Mouse (Mus musculus) MEL (cell line): ENCODE measurements around the gene Phb. TPM values are rescaled to one million over a fixed set of nuclear protein-coding genes. Genes with fewer than 3 reads are reported as not detected.

Experiments
- DNase-seq: peaks from one replicate; pipeline ENCODE4 v3.0.0; 2011; ENCODE audit warnings: low read depth, low spot score
- H3K27ac ChIP-seq: 2 replicates; pipeline ENCODE4 v1.5.1; 2012; ENCODE audit warnings: low read depth, mild to moderate bottlenecking, control low read depth, low read length, moderate library complexity; ENCODE audit not compliant: control insufficient read depth
- H3K27me3 ChIP-seq, 2 experiments: fragments of 150-350 bp in 1 of 2; sonication (generic) in 1 of 2; 2 replicates each; pipeline ENCODE4 v1.6.1; 2012; ENCODE audit warnings: low read length in 2 of 2, mild to moderate bottlenecking in 2 of 2, improper control_type of control experiment in 1 of 2, moderate library complexity in 1 of 2; ENCODE audit not compliant: insufficient read depth in 2 of 2, control insufficient read depth in 1 of 2
- H3K36me3 ChIP-seq, 2 experiments: 2 replicates each; pipeline ENCODE4 v1.6.1; 2012 to 2014; ENCODE audit warnings: low read length in 2 of 2, improper control_type of control experiment in 1 of 2, inconsistent platforms in 1 of 2, mild to moderate bottlenecking in 1 of 2; ENCODE audit not compliant: insufficient read depth in 2 of 2, control insufficient read depth in 1 of 2
- H3K4me1 ChIP-seq, 2 experiments: fragments of 150-350 bp in 1 of 2; sonication (generic) in 1 of 2; 2 replicates each; pipeline ENCODE4 v1.6.1; 2012; ENCODE audit warnings: low read length in 2 of 2, improper control_type of control experiment in 1 of 2, mild to moderate bottlenecking in 1 of 2; ENCODE audit not compliant: insufficient read depth in 2 of 2, control insufficient read depth in 1 of 2
- H3K4me3 ChIP-seq, 2 experiments: fragments of 150-350 bp in 1 of 2; sonication (generic) in 1 of 2; 2 replicates each; pipeline ENCODE4 v1.5.1; 2012; ENCODE audit warnings: low read depth in 2 of 2, low read length in 2 of 2, mild to moderate bottlenecking in 2 of 2, moderate library complexity in 2 of 2, control low read depth in 1 of 2, improper control_type of control experiment in 1 of 2; ENCODE audit not compliant: control insufficient read depth in 1 of 2, insufficient read depth in 1 of 2
- H3K79me2 ChIP-seq: 2 replicates; pipeline ENCODE4 v1.6.1; 2012; ENCODE audit warnings: mild to moderate bottlenecking, low read length, moderate library complexity; ENCODE audit not compliant: control insufficient read depth, poor library complexity, insufficient read depth
- H3K9ac ChIP-seq: 2 replicates; pipeline ENCODE4 v1.6.1; 2012; ENCODE audit warnings: low read depth, mild to moderate bottlenecking, control low read depth, low read length, moderate library complexity; ENCODE audit not compliant: control insufficient read depth, poor library complexity, severe bottlenecking
- H3K9me3 ChIP-seq: fragments of 150-350 bp; sonication (generic); replicated peaks from 2 replicates; pipeline ENCODE4 v1.6.1; 2012; ENCODE audit warnings: mild to moderate bottlenecking, low read length, improper control_type of control experiment, moderate library complexity; ENCODE audit not compliant: insufficient read depth
- BHLHE40 ChIP-seq: IDR thresholded peaks from 2 replicates; pipeline ENCODE4 v1.6.1; 2012; ENCODE audit warnings: low read depth, mild to moderate bottlenecking, inconsistent platforms, low read length, improper control_type of control experiment, borderline replicate concordance
- CHD2 ChIP-seq: IDR thresholded peaks from 2 replicates; pipeline ENCODE4 v1.6.1; 2011; ENCODE audit warnings: low read length, improper control_type of control experiment
- E2F4 ChIP-seq: IDR thresholded peaks from 2 replicates; pipeline ENCODE4 v1.6.1; 2011; ENCODE audit warnings: low read depth, low read length, improper control_type of control experiment, borderline replicate concordance
- ELF1 ChIP-seq: IDR thresholded peaks from 2 replicates; pipeline ENCODE4 v1.6.1; 2014; ENCODE audit warnings: low read depth, mild to moderate bottlenecking, inconsistent platforms, low read length, improper control_type of control experiment, moderate library complexity
- ETS1 ChIP-seq: IDR thresholded peaks from 2 replicates; pipeline ENCODE4 v1.6.1; 2012; ENCODE audit warnings: low read depth, mild to moderate bottlenecking, inconsistent platforms, low read length, improper control_type of control experiment, moderate library complexity
- GABPA ChIP-seq: IDR thresholded peaks from 2 replicates; pipeline ENCODE4 v1.6.1; 2012; ENCODE audit warnings: low read depth, mild to moderate bottlenecking, inconsistent platforms, low read length, improper control_type of control experiment, moderate library complexity
- GATA1 ChIP-seq: IDR thresholded peaks from 2 replicates; pipeline ENCODE4 v1.6.1; 2011; ENCODE audit warnings: low read depth, low read length, improper control_type of control experiment
- KAT2A ChIP-seq: conservative IDR thresholded peaks from 2 replicates; pipeline ENCODE4 v1.6.1; 2012; ENCODE audit warnings: low read depth, low read length, improper control_type of control experiment, inconsistent platforms
- MAFK ChIP-seq: IDR thresholded peaks from 2 replicates; pipeline ENCODE4 v1.6.1; 2011; ENCODE audit warnings: low read depth, mild to moderate bottlenecking, low read length, improper control_type of control experiment, borderline replicate concordance
- MAX ChIP-seq: IDR thresholded peaks from 2 replicates; pipeline ENCODE4 v1.6.1; 2011; ENCODE audit warnings: low read length, improper control_type of control experiment
- MAZ ChIP-seq: IDR thresholded peaks from 2 replicates; pipeline ENCODE4 v1.6.1; 2012; ENCODE audit warnings: low read depth, mild to moderate bottlenecking, inconsistent platforms, low read length, improper control_type of control experiment
- MEF2A ChIP-seq: IDR thresholded peaks from 2 replicates; pipeline ENCODE4 v1.6.1; 2014; ENCODE audit warnings: low read depth, mild to moderate bottlenecking, inconsistent platforms, low read length, improper control_type of control experiment; ENCODE audit not compliant: poor library complexity, insufficient replicate concordance, severe bottlenecking; ENCODE audit errors: extremely low read depth
- MXI1 ChIP-seq: IDR thresholded peaks from 2 replicates; pipeline ENCODE4 v1.6.1; 2011; ENCODE audit warnings: mild to moderate bottlenecking, low read depth, low read length, improper control_type of control experiment
- NELFE ChIP-seq: IDR thresholded peaks from 2 replicates; pipeline ENCODE4 v1.6.1; 2011; ENCODE audit warnings: low read depth, low read length, improper control_type of control experiment
- NRF1 ChIP-seq: IDR thresholded peaks from 2 replicates; pipeline ENCODE4 v1.6.1; 2014; ENCODE audit warnings: low read depth, mild to moderate bottlenecking, inconsistent platforms, low read length, improper control_type of control experiment, moderate library complexity; ENCODE audit not compliant: poor library complexity, insufficient read depth, severe bottlenecking
- RCOR1 ChIP-seq: IDR thresholded peaks from 2 replicates; pipeline ENCODE4 v1.6.1; 2012; ENCODE audit warnings: low read depth, mild to moderate bottlenecking, inconsistent platforms, low read length, improper control_type of control experiment
- SIN3A ChIP-seq: IDR thresholded peaks from 2 replicates; pipeline ENCODE4 v1.6.1; 2012; ENCODE audit warnings: low read length, improper control_type of control experiment, inconsistent platforms
- SMC3 ChIP-seq: IDR thresholded peaks from 2 replicates; pipeline ENCODE4 v1.6.1; 2011; ENCODE audit warnings: low read depth, low read length, improper control_type of control experiment
- TBP ChIP-seq: IDR thresholded peaks from 2 replicates; pipeline ENCODE4 v1.8.0; 2011; ENCODE audit warnings: low read depth, low read length, improper control_type of control experiment
- TCF12 ChIP-seq: IDR thresholded peaks from 2 replicates; pipeline ENCODE4 v1.6.1; 2014; ENCODE audit warnings: low read depth, mild to moderate bottlenecking, inconsistent platforms, low read length, improper control_type of control experiment, moderate library complexity
- UBTF ChIP-seq: IDR thresholded peaks from 2 replicates; pipeline ENCODE4 v1.6.1; 2012; ENCODE audit warnings: low read depth, mild to moderate bottlenecking, inconsistent platforms, low read length, improper control_type of control experiment, moderate library complexity, borderline replicate concordance; ENCODE audit not compliant: insufficient read depth
- USF1 ChIP-seq: IDR thresholded peaks from 2 replicates; pipeline ENCODE4 v1.6.1; 2014; ENCODE audit warnings: low read depth, mild to moderate bottlenecking, inconsistent platforms, low read length, improper control_type of control experiment, moderate library complexity
- ZC3H11A ChIP-seq: IDR thresholded peaks from 2 replicates; pipeline ENCODE4 v1.6.1; 2012; ENCODE audit warnings: low read depth, mild to moderate bottlenecking, inconsistent platforms, low read length, improper control_type of control experiment
- ZKSCAN1 ChIP-seq: IDR thresholded peaks from 2 replicates; pipeline ENCODE4 v1.6.1; 2012; ENCODE audit warnings: low read depth, mild to moderate bottlenecking, inconsistent platforms, low read length, improper control_type of control experiment, moderate library complexity
- polyA plus RNA-seq, 2 experiments: library from polyadenylated mRNA; stranded (reverse) in 1 of 2; unstranded in 1 of 2; fragments of >175 nt in 1 of 2; fragments of >200 nt in 1 of 2; gene quantifications; 2 replicates each; pipeline versions ENCODE4 v1.2.1 to v1.2.4; 2012; ENCODE audit warnings: low replicate concordance in 2 of 2, low read depth in 1 of 2; ENCODE audit not compliant: insufficient read length in 2 of 2, insufficient read depth in 1 of 2, missing spikeins in 1 of 2
- total RNA-seq: library from RNA; depleted of rRNA; stranded (reverse); fragments of 300-350 nt; gene quantifications from 2 replicates; pipeline ENCODE4 v1.2.3, GENCODE M21; 2012

Gene Phb
- total and polyA plus RNA-seq, 3 experiments = 302 to 788 TPM; not detected in 1

- Histone ChIP-seq H3K79me2 (no peaks in the 10 kb centered on the region), H3K4me3 (no peak overlapping the region), H3K27ac (no peak overlapping the region), H3K9ac (no peak overlapping the region), H3K9me3 (no peaks in the 10 kb centered on the region), H3K4me1 (peaks cover 0 to 3% of the 10 kb centered on the region in 2 experiments; a peak in 1 of 4 replicates), H3K36me3 (no peaks in the 10 kb centered on the region), H3K27me3 (peaks cover 0 to 10% of the 10 kb centered on the region in 2 experiments)
- no peak for TF ChIP-seq NRF1
- TF ChIP-seq GABPA = no peak
- TF ChIP-seq E2F4 = no peak
- TF ChIP-seq MAZ = no peak
- no peak for TF ChIP-seq ETS1
- TF ChIP-seq MAX = no peak
- TF ChIP-seq NELFE = no peak
- TF ChIP-seq USF1 = no peak
- no peak for TF ChIP-seq MAFK
- no peak for TF ChIP-seq UBTF
- no peak for TF ChIP-seq MEF2A
- no peak for DNase-seq
Measured at GRCm38 (mm10) chr11:95643856-95644255, 22.9 kb upstream of the Phb start.

GRCm38 (mm10) chr11:95644381-95644780 is 22.4 kb upstream of the Phb start:
- H3K27me3 ChIP-seq = peaks cover 0 to 9% of the 10 kb centered on the region in 2 experiments

More at GRCm38 (mm10) chr11:95644381-95644780, 22.4 kb upstream of the Phb start:
- no peak for DNase-seq
- H3K79me2 ChIP-seq = no peaks in the 10 kb centered on the region
- no peak overlapping the region for H3K9ac ChIP-seq
- H3K9me3 ChIP-seq = no peaks in the 10 kb centered on the region
- no peak overlapping the region for H3K4me3 ChIP-seq
- TF ChIP-seq SMC3 = no peak
- no peak for TF ChIP-seq ZC3H11A
- TF ChIP-seq MAFK = no peak
- TF ChIP-seq CHD2 = no peak
- TF ChIP-seq TBP = no peak
- TF ChIP-seq RCOR1 = no peak
- no peak for TF ChIP-seq UBTF
- no peak for TF ChIP-seq ELF1
- TF ChIP-seq MAX = no peak
- no peak for TF ChIP-seq KAT2A
- TF ChIP-seq MXI1 = no peak
- TF ChIP-seq TCF12 = no peak
- TF ChIP-seq NRF1 = no peak
- TF ChIP-seq SIN3A = no peak
- TF ChIP-seq ZKSCAN1 = no peak
- no peak for TF ChIP-seq MEF2A
- TF ChIP-seq BHLHE40 = no peak
- TF ChIP-seq GATA1 = no peak
- H3K27ac ChIP-seq = no peak overlapping the region
- H3K4me1 ChIP-seq = peaks cover 0 to 8% of the 10 kb centered on the region in 2 experiments; a peak in 1 of 4 replicates
- no peaks in the 10 kb centered on the region for H3K36me3 ChIP-seq
